ENCODE assay signal across 8 mouse cellular contexts in the genomic region with DNA sequence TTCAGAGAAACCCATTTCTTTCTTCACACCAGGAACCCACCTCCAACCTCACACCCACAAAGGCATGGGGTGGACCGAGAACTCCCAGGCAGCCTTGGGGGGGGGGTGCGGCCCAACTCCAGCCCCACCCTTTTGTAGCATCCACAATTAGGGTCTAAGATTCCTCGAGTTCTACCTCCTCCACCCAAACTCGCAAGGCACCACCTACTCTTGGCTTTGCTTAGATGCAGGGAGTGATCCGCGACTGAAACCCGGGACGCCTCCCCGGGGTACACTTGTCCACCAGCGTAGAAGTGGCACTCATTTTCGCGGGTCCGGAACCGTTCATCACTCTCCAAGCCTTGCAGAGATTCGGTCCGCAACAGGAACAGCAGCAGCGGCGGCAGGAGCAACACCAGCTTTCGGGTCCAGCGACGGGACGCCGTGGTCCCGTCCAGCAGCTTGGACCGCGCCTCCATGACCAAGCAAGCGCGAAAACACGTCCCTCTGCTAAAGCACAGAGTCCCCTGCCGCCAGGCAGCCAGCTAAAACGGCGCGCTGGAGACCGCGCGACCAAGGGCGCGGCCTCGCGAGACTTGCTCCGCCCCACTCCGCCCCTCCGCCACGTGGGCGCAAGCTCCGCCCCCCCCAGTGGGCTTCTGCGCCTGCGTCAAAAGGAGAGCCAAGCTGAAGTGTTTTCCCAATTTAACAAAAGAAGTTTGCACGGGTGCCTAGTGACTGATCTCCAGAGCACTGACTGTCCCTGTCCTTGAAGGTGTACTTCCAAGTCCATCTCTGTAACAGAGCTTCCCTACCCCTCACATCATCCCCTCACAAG. TPM values are rescaled to one million over a fixed set of nuclear protein-coding genes. Genes with fewer than 3 reads are reported as not detected.
A peak's percentile ranks its signal among the peaks of the same experiment; 100 is the strongest.
DNase-seq lines count a peak whose midpoint lies in the region; ATAC-seq and TF ChIP-seq lines count a peak whose summit lies in the region.

No protein-coding gene starts in this region.

- TF ChIP-seq CTCF in heart, adult 2 months (IDR thresholded peaks at IDR 0.05), result no peak

- H3K4me2 ChIP-seq in embryonic facial prominence, embryonic 12.5 days (replicated peaks), result peak overlapping the region; percentile 41
- peak overlapping the region; percentile 40 for H3K4me2 ChIP-seq in limb, embryonic 15.5 days

- intact Hi-C loops in heart, adult 2 months (cut with DNase I), result no loop called here

- no peaks in the 10 kb centered on the region for H3K36me3 ChIP-seq in embryonic facial prominence, embryonic 12.5 days
- H3K36me3 ChIP-seq in heart, adult 2 months (ENCODE audit: control insufficient read depth, insufficient read depth, low read length), result no peaks in the 10 kb centered on the region
- no peaks in the 10 kb centered on the region for H3K36me3 ChIP-seq in limb, embryonic 15.5 days

- H3K79me2 ChIP-seq in heart, adult 2 months (replicated peaks; ENCODE audit: control insufficient read depth, insufficient read depth, low read length), result no peaks in the 10 kb centered on the region

- H3K4me1 ChIP-seq in embryonic facial prominence, embryonic 12.5 days, result no peaks in the 10 kb centered on the region
- H3K4me1 ChIP-seq in heart, adult 2 months (ENCODE audit: control insufficient read depth, insufficient read depth, low read length), result no peaks in the 10 kb centered on the region
- H3K4me1 ChIP-seq in limb, embryonic 15.5 days, result no peaks in the 10 kb centered on the region

- DNase-seq in 3134 (ENCODE audit: extremely low read depth, insufficient read length, low spot score), result peak; percentile 90
- peak; percentile 79 for DNase-seq in adrenal gland, postnatal 25 days
- DNase-seq in heart, adult 2 months, result peak; percentile 85 to 88
- DNase-seq in kidney, adult 8-10 months, result peak; percentile 54 to 78
- DNase-seq in monocyte, adult 2 months (ENCODE audit: low read depth in 1 of 2, low spot score in 2 of 2), result peak; percentile 24 to 50
- DNase-seq in spleen, postnatal 36 days (ENCODE audit: low spot score in 2 of 2), result peak; percentile 73 to 76

- H3K27me3 ChIP-seq in embryonic facial prominence, embryonic 12.5 days, result no peaks in the 10 kb centered on the region
- H3K27me3 ChIP-seq in heart, adult 2 months (ENCODE audit: control insufficient read depth, insufficient read depth, low read length), result no peaks in the 10 kb centered on the region
- H3K27me3 ChIP-seq in limb, embryonic 15.5 days, result no peaks in the 10 kb centered on the region

- no peak for TF ChIP-seq EP300 in heart, adult 2 months (IDR thresholded peaks at IDR 0.05; ENCODE audit: insufficient read depth, low read depth, low read length)

- H3K27ac ChIP-seq in embryonic facial prominence, embryonic 12.5 days, result peak overlapping the region; percentile 81
- peak overlapping the region; percentile 55 for H3K27ac ChIP-seq in heart, adult 2 months
- peak overlapping the region; percentile 84 for H3K27ac ChIP-seq in limb, embryonic 15.5 days

- WGBS in embryonic facial prominence, embryonic 12.5 days, result 17% methylated on average over 48 of the region's 49 CpGs
- 11% methylated on average over 49 of the region's 49 CpGs for whole genome bisulfite sequencing in heart, adult 2 months
- 12% methylated on average over 47 of the region's 49 CpGs for WGBS in limb, embryonic 15.5 days

- no peaks in the 10 kb centered on the region for H3K9me3 ChIP-seq in embryonic facial prominence, embryonic 12.5 days
- no peaks in the 10 kb centered on the region for H3K9me3 ChIP-seq in limb, embryonic 15.5 days

- TF ChIP-seq POLR2A in heart, adult 2 months (IDR thresholded peaks at IDR 0.05; ENCODE audit: insufficient read depth, low read depth, low read length), result peak; percentile 70

- peak overlapping the region; percentile 52 for H3K4me3 ChIP-seq in embryonic facial prominence, embryonic 12.5 days
- peak overlapping the region; percentile 58 for H3K4me3 ChIP-seq in heart, adult 2 months
- H3K4me3 ChIP-seq in limb, embryonic 15.5 days, result peak overlapping the region; percentile 54

- H3K9ac ChIP-seq in embryonic facial prominence, embryonic 12.5 days, result peak overlapping the region; percentile 63
- peak overlapping the region; percentile 74 for H3K9ac ChIP-seq in heart, adult 2 months (ENCODE audit: low read depth, low read length)
- H3K9ac ChIP-seq in limb, embryonic 15.5 days, result peak overlapping the region; percentile 39

- ATAC-seq in embryonic facial prominence, embryonic 12.5 days (ENCODE audit: insufficient number of reproducible peaks, insufficient read depth, low FRiP score, low TSS enrichment), result peak; percentile 93
- peak; percentile 89 for ATAC-seq in limb, embryonic 15.5 days (ENCODE audit: insufficient number of reproducible peaks, low FRiP score, low TSS enrichment, low read depth)

RNA-seq across cellular contexts. Expression of a gene that starts 2.4 kb away (rescaled TPM):
- 29.6 and 39.0 TPM in 2 replicates for total RNA-seq in adrenal gland, postnatal 25 days (2021)
- polyA plus RNA-seq in embryonic facial prominence, embryonic 12.5 days (2016; fragmentation: Nextera tagmentation; extraction: Ambion mirVana), result 240 and 253 TPM in 2 replicates
- total RNA-seq in heart, adult 2 months (2021), result 10 to 100 TPM; 25.1 to 25.7 TPM
- polyA plus RNA-seq in heart, adult 2 months (2012; rRNA removed), result 22.6 and 34.9 TPM in 2 replicates
- 306 and 308 TPM in 2 replicates for polyA plus RNA-seq in limb, embryonic 15.5 days (2015; fragmentation: Nextera tagmentation; extraction: Ambion mirVana)

Comparison
In these comparisons a context has a peak if more than half of its experiments do, and no peak if none do; other contexts are left out.
1. Peak in every context shown above with its lines: DNase-seq, ATAC-seq, H3K4me3 ChIP-seq and H3K27ac ChIP-seq.
2. DNase-seq: peak in every context shown above with its lines; median percentile 90 in 3134; 86 in heart, adult 2 months; 79 in adrenal gland, postnatal 25 days; 74 in spleen, postnatal 36 days; 66 in kidney, adult 8-10 months; 37 in monocyte, adult 2 months.